Mouse (Mus musculus) embryonic facial prominence, embryonic 14.5 days (tissue): ENCODE results near the gene Alx3. TPM values are rescaled to one million over a fixed set of nuclear protein-coding genes. Genes with fewer than 3 reads are reported as not detected.

ENCODE experiments used
- ATAC-seq: fragments of 200-750 bp; cut with Nextera tagmentation; 2 replicates; pipeline ENCODE4 v1.8.0; 2017; ENCODE audit warnings: low read depth, moderate number of reproducible peaks, moderate TSS enrichment
- DNase-seq: peaks from one replicate; pipeline ENCODE4 v3.0.0-alpha.2; 2015; ENCODE audit warnings: low spot score
- H3K27ac ChIP-seq: fragments of 300-500 bp; sonication (generic); replicated peaks from 2 replicates; pipeline ENCODE4 v1.5.1; 2014; ENCODE audit warnings: low read depth, mild to moderate bottlenecking, low read length, moderate library complexity
- H3K27me3 ChIP-seq: fragments of 300-500 bp; sonication (generic); replicated peaks from 2 replicates; pipeline ENCODE4 v1.6.1; 2014; ENCODE audit warnings: low read length; ENCODE audit not compliant: control insufficient read depth, insufficient read depth
- H3K36me3 ChIP-seq: fragments of 300-500 bp; sonication (generic); 2 replicates; pipeline ENCODE4 v1.6.1; 2014; ENCODE audit warnings: low read length, mixed read lengths; ENCODE audit not compliant: control insufficient read depth, insufficient read depth
- H3K4me1 ChIP-seq: fragments of 300-500 bp; sonication (generic); 2 replicates; pipeline ENCODE4 v1.6.1; 2014; ENCODE audit warnings: antibody characterized with exemption, low read length; ENCODE audit not compliant: control insufficient read depth, insufficient read depth
- H3K4me2 ChIP-seq: fragments of 300-500 bp; sonication (generic); 2 replicates; pipeline ENCODE4 v1.6.1; 2014; ENCODE audit warnings: low read depth, mild to moderate bottlenecking, low read length, moderate library complexity, mixed read lengths
- H3K4me3 ChIP-seq: fragments of 300-500 bp; sonication (generic); 2 replicates; pipeline ENCODE4 v1.5.1; 2014; ENCODE audit warnings: low read depth, mild to moderate bottlenecking, low read length
- H3K9ac ChIP-seq: fragments of 300-500 bp; sonication (generic); 2 replicates; pipeline ENCODE4 v1.6.1; 2014; ENCODE audit warnings: low read depth, mild to moderate bottlenecking, low read length, moderate library complexity, mixed read lengths
- H3K9me3 ChIP-seq: fragments of 300-500 bp; sonication (generic); 2 replicates; pipeline ENCODE4 v1.6.1; 2016; ENCODE audit warnings: low read length; ENCODE audit not compliant: control insufficient read depth
- WGBS: fragments of 180-500 bp; shearing (Covaris S2); extraction: QIAGEN DNeasy Blood & Tissue Kit; methylation state at CpG from one replicate; pipeline ENCODE4 v1.1.7; 2014; 5-methylcytosine and 5-hydroxymethylcytosine counted together
- polyA plus RNA-seq: library from polyadenylated mRNA; unstranded; fragments of >200 nt; fragmentation: Nextera tagmentation; extraction: Ambion mirVana; gene quantifications from 2 replicates; pipeline ENCODE4 v1.2.1, GENCODE M21; 2014

Alx3 gene
- polyA plus RNA-seq, 1 experiment from 2014 or later = 9.2 TPM

GRCm38 (mm10) chr3:107625536-107625935 lies 30.7 kb downstream of the Alx3 start:
- Histone ChIP-seq H3K36me3 (peaks cover 75% of the 10 kb centered on the region), H3K4me1 (peaks cover 6% of the 10 kb centered on the region), H3K9me3 (no peaks in the 10 kb centered on the region), H3K4me3 (no peak overlapping the region), H3K27me3 (no peaks in the 10 kb centered on the region), H3K4me2 (no peak overlapping the region), H3K27ac (no peak overlapping the region), H3K9ac (no peak overlapping the region)
- DNase-seq (no peak), ATAC-seq (0 out of 2 replicates have a peak, but pooled peaks have one; percentile 30)
- WGBS = 98% methylated on average over 8 of the region's 8 CpGs

GRCm38 (mm10) chr3:107626751-107627150 lies 31.9 kb downstream of the Alx3 start:
- 95% methylated on average over 8 of the region's 8 CpGs for WGBS
- peaks cover 6% of the 10 kb centered on the region for H3K4me1 ChIP-seq
- DNase-seq = no peak
- peaks cover 62% of the 10 kb centered on the region for H3K36me3 ChIP-seq
- no peak overlapping the region for H3K4me3 ChIP-seq
- H3K9ac ChIP-seq = no peak overlapping the region
- no peak overlapping the region for H3K27ac ChIP-seq
- no peak overlapping the region for H3K4me2 ChIP-seq
- no peaks in the 10 kb centered on the region for H3K27me3 ChIP-seq
- ATAC-seq = no peak
- H3K9me3 ChIP-seq = no peaks in the 10 kb centered on the region

- Histone ChIP-seq H3K9me3 (no peaks in the 10 kb centered on the region), H3K4me2 (no peak overlapping the region), H3K4me3 (no peak overlapping the region), H3K4me1 (peaks cover 6% of the 10 kb centered on the region), H3K9ac (no peak overlapping the region), H3K27me3 (no peaks in the 10 kb centered on the region), H3K36me3 (peaks cover 54% of the 10 kb centered on the region), H3K27ac (no peak overlapping the region)
- ATAC-seq = no peak
- 91% methylated on average over 7 of the region's 7 CpGs for WGBS
- no peak for DNase-seq
Measured at GRCm38 (mm10) chr3:107627641-107628040, 32.8 kb downstream of the Alx3 start.

- Histone ChIP-seq H3K9me3 (no peaks in the 10 kb centered on the region), H3K4me1 (peaks cover 6% of the 10 kb centered on the region), H3K36me3 (peaks cover 46% of the 10 kb centered on the region), H3K27me3 (no peaks in the 10 kb centered on the region), H3K9ac (no peak overlapping the region), H3K4me3 (no peak overlapping the region), H3K4me2 (no peak overlapping the region), H3K27ac (no peak overlapping the region)
- WGBS = 90% methylated on average over 2 of the region's 2 CpGs
- ATAC-seq = no peak
- DNase-seq = no peak
Measured at GRCm38 (mm10) chr3:107628551-107628950, 33.7 kb downstream of the Alx3 start.

- Histone ChIP-seq H3K36me3 (peaks cover 38% of the 10 kb centered on the region), H3K4me2 (no peak overlapping the region), H3K4me3 (no peak overlapping the region), H3K27ac (no peak overlapping the region), H3K4me1 (peaks cover 6% of the 10 kb centered on the region), H3K9me3 (no peaks in the 10 kb centered on the region), H3K9ac (no peak overlapping the region), H3K27me3 (no peaks in the 10 kb centered on the region)
- DNase-seq (no peak), ATAC-seq (no peak)
- WGBS = 91% methylated on average over 4 of the region's 4 CpGs
Measured at GRCm38 (mm10) chr3:107629411-107629810, 34.6 kb downstream of the Alx3 start.

- under 1% methylated on average over 41 of the region's 48 CpGs for WGBS
- peak; percentile 55 for DNase-seq
Measured at GRCm38 (mm10) chr3:107630682-107631522, 36.1 kb downstream of the Alx3 start, which contains the start of gene Gm10961. TSS of gene Gm10961 (plus strand) at chr3:107631322.

GRCm38 (mm10) chr3:107631523-107631958 lies 36.7 kb downstream of the Alx3 start, which contains the start of gene Strip1:
TSS of gene Strip1 (minus strand) at chr3:107631694.
- DNase-seq = peak; percentile 98
- Histone ChIP-seq H3K4me3 (peak within 1 kb of the TSS; percentile 83), H3K36me3 (peaks cover 17% of the 10 kb centered on the region), H3K4me1 (peaks cover 6% of the 10 kb centered on the region), H3K4me2 (peak within 1 kb of the TSS; percentile 85), H3K9me3 (no peaks in the 10 kb centered on the region), H3K27me3 (no peaks in the 10 kb centered on the region), H3K27ac (peak within 1 kb of the TSS; percentile 91), H3K9ac (peak within 1 kb of the TSS; percentile 93)
- WGBS = under 1% methylated on average over 22 of the region's 35 CpGs
- ATAC-seq = peak; percentile 98

More at GRCm38 (mm10) chr3:107630682-107631522, 36.1 kb downstream of the Alx3 start, which contains the start of gene Gm10961:
- Histone ChIP-seq H3K4me1 (peaks cover 6% of the 10 kb centered on the region), H3K36me3 (peaks cover 23% of the 10 kb centered on the region), H3K4me2 (peak within 1 kb of the TSS; percentile 85), H3K4me3 (peak within 1 kb of the TSS; percentile 83), H3K27me3 (no peaks in the 10 kb centered on the region), H3K9ac (peak within 1 kb of the TSS; percentile 93), H3K9me3 (no peaks in the 10 kb centered on the region), H3K27ac (peak within 1 kb of the TSS; percentile 91)
- peak; percentile 64 for ATAC-seq

- DNase-seq (no peak), ATAC-seq (no peak)
- Histone ChIP-seq H3K27me3 (no peaks in the 10 kb centered on the region), H3K4me1 (peaks cover 6% of the 10 kb centered on the region), H3K9me3 (no peaks in the 10 kb centered on the region), H3K36me3 (peaks cover 4% of the 10 kb centered on the region), H3K4me2 (no peak overlapping the region), H3K4me3 (no peak overlapping the region), H3K9ac (no peak overlapping the region), H3K27ac (no peak overlapping the region)
- 86% methylated on average over 4 of the region's 4 CpGs for WGBS
Measured at GRCm38 (mm10) chr3:107632786-107633185, 38.0 kb downstream of the Alx3 start.
